Mouse (Mus musculus): ENCODE data around the gene Nebl.

GRCm38 (mm10) chr2:17396235-17396634, 335.0 kb downstream of the Nebl start:
- no peak for TF ChIP-seq POLR2AphosphoS5 (IDR thresholded peaks at IDR 0.05; ENCODE audit: borderline replicate concordance, low read depth, low read length)
- TF ChIP-seq CTCF (IDR thresholded peaks at IDR 0.05 in 2 of 3, conservative IDR thresholded peaks at IDR 0.05 in 1 of 3; ENCODE audit: control insufficient read depth in 1 of 3, insufficient read depth in 1 of 3, low read depth in 2 of 3, low read length in 3 of 3, poor library complexity in 1 of 3, severe bottlenecking in 1 of 3): no peak
